Mouse (Mus musculus) brain, embryonic 14.5 days (tissue): Measurements from ENCODE around the gene Plxna4.

Experiments
- CTCF ChIP-seq: fragments of 200-500 bp; IDR thresholded peaks from 2 replicates; pipeline ENCODE4 v1.5.1; 2012; ENCODE audit warnings: inconsistent platforms, mild to moderate bottlenecking, moderate library complexity, borderline replicate concordance; ENCODE audit not compliant: insufficient read depth, insufficient read length; ENCODE audit errors: extremely low read depth
- POLR2A ChIP-seq: fragments of 200-500 bp; IDR thresholded peaks from 2 replicates; pipeline ENCODE4 v1.6.1; 2012; ENCODE audit warnings: mild to moderate bottlenecking, inconsistent platforms, borderline replicate concordance; ENCODE audit not compliant: poor library complexity, insufficient read depth, insufficient read length, severe bottlenecking; ENCODE audit errors: extremely low read depth

DNA sequence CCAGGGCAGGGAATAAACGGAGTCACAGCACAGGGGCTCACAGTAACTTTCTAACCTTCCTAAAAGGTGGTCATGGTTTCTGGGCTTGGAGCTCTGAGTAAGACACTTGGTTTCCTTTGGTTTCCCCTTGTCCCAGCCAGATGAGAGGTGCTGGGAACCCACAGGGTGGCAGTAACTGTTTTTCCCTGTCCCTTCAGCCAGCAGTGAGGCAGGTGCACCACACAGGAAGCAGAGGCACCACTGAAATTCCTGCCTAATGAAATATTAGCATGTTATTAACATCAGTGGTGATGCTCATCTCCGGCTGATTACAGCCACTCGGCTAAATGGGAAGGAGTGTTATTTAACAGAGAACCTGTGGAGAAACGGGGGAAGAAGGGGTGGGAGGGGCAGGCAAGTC lies 428.1 kb downstream of the Plxna4 start:
- TF ChIP-seq POLR2A: no peak
- TF ChIP-seq CTCF: no peak
